Mouse (Mus musculus): Measurements from ENCODE around the gene Ext2.

GRCm38 (mm10) chr2:93645626-93646320 is 176.6 kb downstream of the Ext2 start:
- no peak for TF ChIP-seq CTCF (IDR thresholded peaks at IDR 0.05; ENCODE audit: control insufficient read depth, insufficient read depth, insufficient read length)
- no peak for TF ChIP-seq MAX (IDR thresholded peaks at IDR 0.05)
- no peak for TF ChIP-seq MYOG (IDR thresholded peaks at IDR 0.05; ENCODE audit: control insufficient read depth, extremely low read depth, insufficient read length)
- TF ChIP-seq USF1 (IDR thresholded peaks at IDR 0.05; ENCODE audit: low read depth) = no peak

Measured in C2C12 (cell line).